12 mouse cellular contexts compared by ENCODE assay signal in genomic region chr13:59253667-59254558, GRCm38 (mm10).
DNase-seq lines count a peak whose midpoint lies in the region; ATAC-seq and TF ChIP-seq lines count a peak whose summit lies in the region.
"Had no signal": no experiment of that assay in that cellular context is flagged by ENCODE, and none has a peak within 500 bp of the region (broad histone marks: within the 10 kb centered on the region; RNA-seq: fewer than 3 reads in every experiment).

No protein-coding gene starts in this region.

- H3K4me2 ChIP-seq in stomach, embryonic 14.5 days (replicated peaks; ENCODE audit: low read depth, low read length) = no peak overlapping the region
- H3K4me2 ChIP-seq in stomach, postnatal 0 days (replicated peaks; ENCODE audit: low read depth) = no peak overlapping the region

- WGBS in stomach, embryonic 14.5 days = 59% methylated on average over 13 of the region's 13 CpGs
- 57% methylated on average over 13 of the region's 13 CpGs for WGBS in stomach, postnatal 0 days

- no peak overlapping the region for H3K9ac ChIP-seq in stomach, embryonic 14.5 days (replicated peaks; ENCODE audit: low read depth, low read length)
- no peak overlapping the region for H3K9ac ChIP-seq in stomach, postnatal 0 days (ENCODE audit: low read length)

- TF ChIP-seq CTCF in stomach, postnatal 0 days (IDR thresholded peaks at IDR 0.05; ENCODE audit: low read depth) = no peak

- H3K4me1 ChIP-seq in stomach, embryonic 14.5 days (ENCODE audit: control insufficient read depth, insufficient read depth, low read length) = no peaks in the 10 kb centered on the region
- H3K4me1 ChIP-seq in stomach, postnatal 0 days (replicated peaks; ENCODE audit: control insufficient read depth, insufficient read depth) = no peaks in the 10 kb centered on the region

- intact Hi-C loops in left cerebral cortex, postnatal 10 days (cut with DNase I) = no loop called here

- TF ChIP-seq EP300 in stomach, postnatal 0 days (optimal IDR thresholded peaks at IDR 0.05) = no peak

- H3K4me3 ChIP-seq in stomach, embryonic 14.5 days (ENCODE audit: low read depth, low read length) = no peak overlapping the region
- H3K4me3 ChIP-seq in stomach, postnatal 0 days (ENCODE audit: low read depth, low read length) = no peak overlapping the region
- H3K4me3 ChIP-seq: layer of hippocampus, adult 2 months had no signal

- no peaks in the 10 kb centered on the region for H3K27me3 ChIP-seq in stomach, embryonic 14.5 days (ENCODE audit: control insufficient read depth, insufficient read depth, low read length)
- no peaks in the 10 kb centered on the region for H3K27me3 ChIP-seq in stomach, postnatal 0 days (ENCODE audit: control insufficient read depth, insufficient read depth, low read length)

- no peak for ATAC-seq in stomach, embryonic 14.5 days (ENCODE audit: insufficient number of reproducible peaks, insufficient read depth, low FRiP score, low read depth)
- ATAC-seq in stomach, postnatal 0 days (ENCODE audit: low FRiP score, low TSS enrichment) = no peak

- peak; percentile 23 to 33 for DNase-seq in frontal cortex, postnatal 36 days (ENCODE audit: low spot score in 2 of 2)
- no peak for DNase-seq in frontal cortex, postnatal 14 days (ENCODE audit: low spot score in 2 of 2)
- peak; percentile 19 to 21 for DNase-seq in left cerebral cortex, adult 18-20 months (ENCODE audit: low spot score in 2 of 2)
- DNase-seq in left cerebral cortex, postnatal 10 days (ENCODE audit: extremely low spot score in 1 of 2, low spot score in 2 of 2) = no peak
- DNase-seq in stomach, postnatal 0 days (ENCODE audit: low spot score) = no peak
- no peak for DNase-seq in thymus, postnatal 4 days
- DNase-seq in thymus, adult 18-20 months = no peak
- DNase-seq: cerebellum, adult 2 months; heart, adult 11 months; lung, adult 2 months had no signal

- H3K36me3 ChIP-seq in stomach, embryonic 14.5 days (ENCODE audit: control insufficient read depth, insufficient read depth, low read length) = no peaks in the 10 kb centered on the region
- H3K36me3 ChIP-seq in stomach, postnatal 0 days (ENCODE audit: control insufficient read depth, insufficient read depth, low read length) = no peaks in the 10 kb centered on the region

- no peaks in the 10 kb centered on the region for H3K9me3 ChIP-seq in stomach, embryonic 14.5 days (ENCODE audit: control insufficient read depth, low read depth, low read length)
- H3K9me3 ChIP-seq in stomach, postnatal 0 days (ENCODE audit: control insufficient read depth, low read length) = no peaks in the 10 kb centered on the region

- H3K27ac ChIP-seq in stomach, embryonic 14.5 days (ENCODE audit: low read length) = peak overlapping the region; percentile 59; the same call in 1 of the 2 replicates
- H3K27ac ChIP-seq in stomach, postnatal 0 days (replicated peaks) = no peak overlapping the region
- H3K27ac ChIP-seq: layer of hippocampus, adult 2 months had no signal

Comparison
In these comparisons a context has a peak if more than half of its experiments do, and no peak if none do; other contexts are left out.
1. DNase-seq: peak in frontal cortex, postnatal 36 days (2 of 2) and left cerebral cortex, adult 18-20 months (2 of 2); none in frontal cortex, postnatal 14 days (0 of 2), left cerebral cortex, postnatal 10 days (0 of 2), stomach, postnatal 0 days (single experiment), thymus, postnatal 4 days (single experiment) and thymus, adult 18-20 months (0 of 2).